Mouse (Mus musculus): ENCODE data around the gene Ptpre. TPM values are rescaled to one million over a fixed set of nuclear protein-coding genes. Genes with fewer than 3 reads are reported as not detected.

Ptpre gene
- polyA plus RNA-seq, 1 experiment from 2014 or later = 8.8 TPM

DNA sequence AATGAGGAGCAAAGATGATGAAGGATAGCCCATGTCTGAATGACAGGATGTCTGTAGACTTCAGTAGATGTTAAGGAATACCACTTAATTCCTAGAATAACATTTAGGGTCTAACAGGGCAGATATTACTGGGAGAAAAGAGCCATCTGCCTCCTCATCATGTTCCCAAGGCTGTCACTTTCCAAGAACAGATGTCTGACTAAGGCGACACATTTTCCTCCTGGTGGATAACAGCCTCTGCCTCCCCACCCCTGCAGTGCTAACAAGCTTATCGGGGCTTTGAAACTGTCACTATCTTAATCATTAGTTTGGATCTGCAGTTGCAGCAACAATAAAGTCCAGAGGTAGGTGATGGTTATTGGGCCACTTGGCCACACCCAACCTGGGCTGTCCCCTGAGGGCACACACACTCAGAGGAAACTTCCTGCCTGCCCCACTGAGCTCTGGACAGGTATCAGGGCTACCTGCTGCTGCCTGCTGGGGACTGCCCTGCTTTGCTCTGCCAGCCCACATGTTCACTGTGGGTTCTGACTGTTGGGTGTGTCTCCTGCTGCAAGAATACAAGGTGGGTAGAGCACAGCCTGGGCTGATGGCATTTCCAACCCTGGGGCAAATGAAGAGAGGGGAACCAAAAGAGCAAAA, 2.6 kb upstream of the Ptpre start:
- in situ Hi-C loops (cut with MboI; ENCODE audit: low pct_unique_long_range_greater_than_20kb) = loop anchor here (5.0 kb wide), 2 partner anchors 93 to 203 kb away; no protein-coding TSS in a partner anchor
- TF ChIP-seq CTCF (IDR thresholded peaks at IDR 0.05) = no peak
- no peaks in the 10 kb centered on the region for H3K27me3 ChIP-seq
- ATAC-seq = no peak
- no peak for DNase-seq (ENCODE audit: low read depth, low spot score)
- ChIA-PET CTCF (interaction anchor here (1.6 kb wide), 1 partner anchor 97 kb away, joined by 3 read pairs; no protein-coding TSS in a partner anchor), POLR2A (no interaction called here)

DNA sequence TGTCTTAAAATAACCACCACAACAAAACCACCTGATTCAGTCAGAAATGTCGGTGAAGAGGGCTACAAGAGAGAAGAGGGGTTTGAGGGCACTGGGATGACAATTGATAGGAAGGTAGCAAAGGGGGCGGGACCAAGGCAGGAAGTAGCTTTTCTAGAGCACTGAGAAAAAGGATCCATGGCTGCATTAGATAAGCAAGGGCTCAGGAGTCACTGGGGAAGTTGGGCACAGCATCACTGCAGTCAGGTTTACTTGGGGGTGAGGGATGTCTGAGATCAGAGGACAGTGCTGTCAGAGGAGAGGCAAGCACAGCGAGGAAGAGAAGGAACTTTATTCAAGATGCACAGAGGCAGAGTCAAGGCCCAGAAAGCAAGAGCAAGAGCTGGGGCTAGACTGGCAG, 1.4 kb upstream of the Ptpre start:
- ATAC-seq (no peak), DNase-seq (ENCODE audit: low read depth, low spot score) (no peak)
- TF ChIP-seq CTCF (IDR thresholded peaks at IDR 0.05) = no peak
- ChIA-PET CTCF (interaction anchor here (1.3 to 5.1 kb wide), 9 partner anchors 10 to 200 kb away, joined by 3 to 53 read pairs (median 11); no protein-coding TSS in a partner anchor), POLR2A (no interaction called here)
- H3K27me3 ChIP-seq = no peaks in the 10 kb centered on the region
- in situ Hi-C loops (cut with MboI; ENCODE audit: low pct_unique_long_range_greater_than_20kb) = loop anchor here (5.0 kb wide), 2 partner anchors 91 to 201 kb away; no protein-coding TSS in a partner anchor

DNA sequence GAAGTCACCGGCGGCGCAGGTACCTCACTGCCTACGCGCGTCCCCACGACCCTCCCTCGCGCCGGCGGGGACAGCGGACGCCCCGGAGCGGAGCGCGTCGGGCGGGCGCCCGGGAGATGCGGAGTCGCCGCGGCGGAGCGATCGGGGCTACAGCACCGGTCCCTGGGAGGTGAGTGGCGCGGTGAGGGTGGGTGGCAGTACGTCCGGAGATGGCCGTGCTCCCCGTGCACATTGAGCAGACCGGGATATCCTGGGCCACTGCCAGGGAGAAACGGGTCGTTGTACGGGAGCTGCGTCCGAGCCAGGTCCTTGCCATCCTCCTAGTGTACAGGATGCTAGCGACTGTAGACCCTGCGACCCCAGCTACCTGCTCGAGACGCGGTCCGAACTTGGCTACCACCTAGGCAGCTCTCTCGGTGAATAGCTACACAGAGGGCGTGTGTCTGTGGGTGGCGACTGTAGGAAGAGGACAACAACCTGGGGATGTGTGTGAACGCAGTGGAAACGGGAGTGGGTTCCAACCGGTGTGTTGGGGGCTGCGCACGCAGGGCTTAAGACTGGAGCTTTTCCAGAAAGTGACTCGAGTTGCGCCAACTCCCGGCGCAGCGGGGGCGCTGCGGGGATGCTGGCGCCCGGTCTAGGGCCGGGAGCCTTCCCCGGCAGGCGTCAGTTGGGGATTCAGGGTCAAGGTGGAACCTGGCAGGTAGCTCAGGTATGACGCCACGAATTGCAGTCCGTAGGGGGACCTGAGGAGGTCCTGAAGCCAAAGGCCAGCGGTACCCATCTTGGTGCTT, 864 bp downstream of the Ptpre start:
- no peak for TF ChIP-seq CTCF (IDR thresholded peaks at IDR 0.05)
- POLR2A ChIA-PET = interaction anchor here (2.9 kb wide), 1 partner anchor 13 kb away, joined by 8 read pairs; no protein-coding TSS in a partner anchor
- in situ Hi-C loops (cut with MboI; ENCODE audit: low pct_unique_long_range_greater_than_20kb) = loop anchor here (5.0 kb wide), 2 partner anchors 89 to 199 kb away; no protein-coding TSS in a partner anchor

DNA sequence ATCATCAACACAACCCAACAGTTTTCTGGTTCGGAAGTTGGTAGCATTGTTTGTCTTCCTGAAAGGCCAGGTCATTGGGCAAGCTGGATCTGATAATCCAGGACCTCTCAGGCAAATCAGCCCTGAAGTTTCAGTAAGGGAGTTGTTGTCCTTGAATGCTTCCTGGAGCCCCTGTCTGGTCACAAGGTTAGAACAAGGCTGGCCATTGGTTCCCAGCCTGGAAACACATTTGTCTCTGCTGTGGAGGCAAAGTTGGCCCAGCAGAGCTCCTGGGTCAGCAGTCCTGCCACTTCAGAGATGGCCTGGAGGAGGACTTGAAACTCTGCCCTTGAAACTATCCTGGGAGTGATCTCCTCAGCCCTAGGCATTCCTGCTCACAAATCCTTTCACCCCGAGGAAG, 2.1 kb downstream of the Ptpre start:
- no peak for TF ChIP-seq CTCF (IDR thresholded peaks at IDR 0.05)
- in situ Hi-C loops (cut with MboI; ENCODE audit: low pct_unique_long_range_greater_than_20kb) = loop anchor here (5.0 kb wide), 2 partner anchors 88 to 198 kb away; no protein-coding TSS in a partner anchor
- no peak for ATAC-seq
- ChIA-PET POLR2A (interaction anchor here (1.0 to 2.9 kb wide), 2 partner anchors 11 to 41 kb away, joined by 4 to 8 read pairs; no protein-coding TSS in a partner anchor), CTCF (interaction anchor here (1.7 to 5.1 kb wide), 5 partner anchors 12 to 93 kb away, joined by 5 to 53 read pairs (median 20); no protein-coding TSS in a partner anchor)
- no peaks in the 10 kb centered on the region for H3K27me3 ChIP-seq
- no peak for DNase-seq (ENCODE audit: low read depth, low spot score)

More for the DNA sequence above, 864 bp downstream of the Ptpre start:
- CTCF ChIA-PET = interaction anchor here (0.9 to 5.1 kb wide), 19 partner anchors 8 to 198 kb away, joined by 3 to 53 read pairs (median 8); no protein-coding TSS in a partner anchor
- H3K27me3 ChIP-seq = no peaks in the 10 kb centered on the region
- DNase-seq (ENCODE audit: low read depth, low spot score) (no peak), ATAC-seq (peak; percentile 36)

DNA sequence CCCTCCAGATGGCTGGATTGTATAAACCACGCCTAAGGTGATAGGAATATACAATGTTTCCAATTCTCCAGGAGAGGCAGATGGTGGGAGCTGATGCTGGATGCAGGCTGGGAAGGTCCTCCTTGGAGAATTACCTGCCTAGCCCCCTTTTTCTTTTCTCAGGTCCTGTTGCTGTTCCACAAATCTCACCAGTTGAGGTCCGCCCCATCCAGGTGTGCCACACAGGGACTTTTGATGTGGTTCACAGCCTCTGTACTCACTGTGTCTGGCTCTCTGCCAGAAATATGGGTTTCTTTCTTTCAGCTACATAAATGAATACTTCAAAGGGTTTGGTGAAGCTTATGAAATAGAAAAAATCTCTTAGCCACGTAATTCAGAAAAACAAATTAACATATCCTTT, 5.0 kb downstream of the Ptpre start:
- no peaks in the 10 kb centered on the region for H3K27me3 ChIP-seq
- no peak for ATAC-seq
- POLR2A ChIA-PET = no interaction called here
- CTCF ChIA-PET = interaction anchor here (0.9 to 1.5 kb wide), 3 partner anchors 9 to 82 kb away, joined by 3 to 7 read pairs (median 5); no protein-coding TSS in a partner anchor
- in situ Hi-C loops (cut with MboI; ENCODE audit: low pct_unique_long_range_greater_than_20kb) = no loop called here
- no peak for TF ChIP-seq CTCF (IDR thresholded peaks at IDR 0.05)
- DNase-seq (ENCODE audit: low read depth, low spot score) = no peak

DNA sequence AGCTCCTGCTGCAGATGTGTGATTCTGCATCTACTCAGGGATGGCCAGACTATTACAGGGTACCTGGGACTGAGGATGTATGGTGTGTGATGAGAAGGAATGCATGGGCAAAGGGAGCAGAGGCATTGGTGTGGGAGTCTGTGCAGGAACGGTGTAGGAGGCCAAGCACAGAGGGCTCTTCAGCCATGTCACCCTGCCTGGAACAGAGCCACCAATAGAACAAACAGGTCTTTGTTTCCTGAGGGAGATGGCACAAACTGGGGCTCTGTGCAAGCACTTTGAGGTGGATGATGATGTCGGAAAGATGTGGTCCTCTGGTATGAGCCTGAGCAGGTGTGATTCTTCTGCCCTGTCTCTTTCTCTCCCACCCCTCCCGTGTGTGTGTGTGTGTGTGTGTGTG, 5.8 kb downstream of the Ptpre start:
- TF ChIP-seq CTCF (IDR thresholded peaks at IDR 0.05) = no peak
- ATAC-seq = no peak
- ChIA-PET POLR2A (interaction anchor here (1.5 kb wide), 1 partner anchor 67 kb away, joined by 3 read pairs; no protein-coding TSS in a partner anchor), CTCF (interaction anchor here (0.9 to 2.3 kb wide), 2 partner anchors 81 to 89 kb away, joined by 3 to 6 read pairs; no protein-coding TSS in a partner anchor)
- no peaks in the 10 kb centered on the region for H3K27me3 ChIP-seq
- in situ Hi-C loops (cut with MboI; ENCODE audit: low pct_unique_long_range_greater_than_20kb) = no loop called here
- no peak for DNase-seq (ENCODE audit: low read depth, low spot score)

DNA sequence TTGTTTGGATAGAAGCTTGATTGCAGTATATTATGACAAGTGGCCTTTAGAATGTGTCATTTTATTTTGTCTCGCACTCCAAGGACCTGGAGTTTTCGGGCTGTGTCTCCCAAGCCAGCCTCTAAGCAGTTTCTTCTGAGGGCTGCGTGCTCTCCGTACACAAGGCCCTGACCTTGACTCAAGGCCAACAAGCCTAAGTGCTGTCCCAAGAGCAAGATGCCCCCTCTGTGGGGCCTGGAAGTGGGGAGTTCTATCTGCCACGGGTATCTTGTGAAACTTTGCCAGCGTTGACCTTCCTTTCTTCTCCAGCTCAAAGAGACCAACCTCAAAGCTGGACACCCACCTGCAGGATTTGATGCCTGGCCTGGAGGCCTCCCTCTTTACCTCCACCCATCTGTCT, 7.0 kb downstream of the Ptpre start:
- ChIA-PET POLR2A (interaction anchor here (1.5 kb wide), 1 partner anchor 66 kb away, joined by 3 read pairs; no protein-coding TSS in a partner anchor), CTCF (interaction anchor here (1.0 to 2.3 kb wide), 5 partner anchors 12 to 87 kb away, joined by 3 to 6 read pairs (median 3); no protein-coding TSS in a partner anchor)
- H3K27me3 ChIP-seq = no peaks in the 10 kb centered on the region
- TF ChIP-seq CTCF (IDR thresholded peaks at IDR 0.05) = no peak
- DNase-seq (ENCODE audit: low read depth, low spot score) = no peak
- in situ Hi-C loops (cut with MboI; ENCODE audit: low pct_unique_long_range_greater_than_20kb) = no loop called here
- ATAC-seq = no peak

DNA sequence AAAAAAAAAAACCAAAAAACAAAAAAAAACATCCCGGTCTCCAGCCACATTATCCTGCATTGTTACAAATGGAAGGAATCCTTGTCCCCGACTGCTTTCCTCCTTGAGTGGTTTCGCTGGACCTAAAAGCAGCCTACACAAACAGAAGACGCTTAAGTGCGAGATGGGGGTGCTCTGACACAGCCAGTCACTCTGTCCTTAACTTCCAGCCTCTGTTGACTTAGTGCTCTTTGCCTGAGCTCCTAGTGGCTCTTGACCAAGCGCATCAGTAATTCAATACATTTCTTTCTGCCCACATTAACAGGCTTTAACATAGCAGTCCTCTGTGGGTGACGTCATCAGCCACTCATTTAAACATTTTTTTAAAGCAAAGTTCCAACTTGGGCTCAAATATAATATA, 8.7 kb downstream of the Ptpre start:
- in situ Hi-C loops (cut with MboI; ENCODE audit: low pct_unique_long_range_greater_than_20kb) = no loop called here
- ChIA-PET CTCF (interaction anchor here (0.9 to 1.1 kb wide), 2 partner anchors 9 to 189 kb away, joined by 5 to 6 read pairs; partner anchors contain the start of gene Ptpre), POLR2A (no interaction called here)
- ATAC-seq (no peak), DNase-seq (ENCODE audit: low read depth, low spot score) (no peak)
- TF ChIP-seq CTCF (IDR thresholded peaks at IDR 0.05) = no peak
- H3K27me3 ChIP-seq = no peaks in the 10 kb centered on the region

DNA sequence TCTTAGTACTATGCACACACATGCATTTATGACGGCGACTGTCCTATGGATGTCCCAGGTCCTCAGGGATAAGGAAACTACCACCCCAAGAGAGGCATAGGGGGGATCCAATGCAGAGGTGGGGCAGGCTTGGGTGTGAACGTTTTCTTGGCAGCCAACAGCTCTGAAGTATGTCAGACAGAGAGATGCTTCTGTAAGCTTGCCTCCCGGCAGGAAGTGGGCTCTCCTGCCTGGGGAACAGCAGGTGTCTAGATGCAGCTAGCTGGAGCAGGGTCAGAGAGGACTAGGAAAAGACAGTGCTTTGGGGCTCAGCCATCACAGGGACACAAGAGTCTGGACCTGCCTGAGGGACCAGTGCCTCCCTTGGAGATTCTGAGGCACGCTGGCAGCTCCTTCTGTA, 9.2 kb downstream of the Ptpre start:
- TF ChIP-seq CTCF (IDR thresholded peaks at IDR 0.05) = no peak
- POLR2A ChIA-PET = no interaction called here
- in situ Hi-C loops (cut with MboI; ENCODE audit: low pct_unique_long_range_greater_than_20kb) = no loop called here
- no peaks in the 10 kb centered on the region for H3K27me3 ChIP-seq
- CTCF ChIA-PET = interaction anchor here (0.9 kb wide), 1 partner anchor 10 kb away, joined by 6 read pairs; the partner anchor contains the start of gene Ptpre
- no peak for ATAC-seq
- no peak for DNase-seq (ENCODE audit: low read depth, low spot score)

DNA sequence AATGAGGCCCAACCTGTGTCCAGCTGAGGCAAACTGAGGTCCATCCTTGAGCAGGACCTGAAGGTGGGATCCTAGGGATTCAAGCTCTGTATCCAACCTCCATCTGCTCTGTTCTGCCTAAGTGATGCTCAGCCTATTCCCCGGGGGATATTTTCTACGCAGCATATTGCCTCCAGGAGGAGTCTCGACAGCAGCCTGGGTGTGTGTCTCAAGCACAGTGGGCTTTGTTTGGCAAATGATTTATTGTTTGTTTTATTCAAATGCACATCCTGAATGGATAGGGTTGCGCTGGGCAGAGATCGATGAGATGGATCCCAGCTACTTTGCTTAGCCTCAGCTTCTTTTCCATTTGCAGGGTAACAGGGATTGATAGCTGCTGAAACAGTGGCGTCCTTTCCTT, 11.2 kb downstream of the Ptpre start:
- in situ Hi-C loops (cut with MboI; ENCODE audit: low pct_unique_long_range_greater_than_20kb) = no loop called here
- no peaks in the 10 kb centered on the region for H3K27me3 ChIP-seq
- no peak for TF ChIP-seq CTCF (IDR thresholded peaks at IDR 0.05)
- POLR2A ChIA-PET = no interaction called here
- ATAC-seq (no peak), DNase-seq (ENCODE audit: low read depth, low spot score) (no peak)
- CTCF ChIA-PET = interaction anchor here (4.1 kb wide), 1 partner anchor 77 kb away, joined by 17 read pairs; no protein-coding TSS in a partner anchor

Measured in Patski (cell line).